Mouse (Mus musculus) kidney, adult 8-10 months (tissue): ENCODE data around the gene Saal1.
"Not testable (repeated sequence)": the region's sequence is repeated elsewhere in the genome, so short reads cannot be mapped to it uniquely, and the experiment has no call there.

Experiments
- DNase-seq, 2 experiments: peaks; one replicate each; pipeline ENCODE4 v3.0.0; 2022

Gene Saal1

GRCm38 (mm10) chr7:46710390-46710844 is at the start of gene Saal1:
Saal1 (minus strand) TSS chr7:46710680.
- peak; percentile 63 to 79 for DNase-seq

DNA sequence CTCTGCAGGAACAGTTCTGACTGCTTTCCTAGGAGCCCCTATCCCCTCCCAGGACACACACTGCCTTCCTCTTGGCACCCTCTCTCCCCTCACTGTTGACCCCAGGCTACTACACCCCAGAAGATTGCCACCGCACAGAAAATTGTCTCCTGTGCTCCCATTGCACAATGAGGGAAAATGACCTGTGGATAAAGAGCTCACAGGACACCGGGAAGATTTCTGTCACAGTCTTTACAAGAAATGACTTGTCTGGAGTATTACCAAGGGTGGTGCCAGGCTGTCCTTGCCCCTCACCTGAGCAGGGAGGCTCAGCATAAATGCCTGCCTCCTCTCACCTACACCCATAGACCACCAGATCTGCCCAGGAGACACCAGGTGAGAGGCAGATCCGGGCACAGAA is 41.0 kb upstream of the Saal1 start, which contains the start of gene Saa2:
Gene Saa2, plus strand, starts transcription at position 301 of the 400 bp plus-strand sequence.
- DNase-seq: no peak

DNA sequence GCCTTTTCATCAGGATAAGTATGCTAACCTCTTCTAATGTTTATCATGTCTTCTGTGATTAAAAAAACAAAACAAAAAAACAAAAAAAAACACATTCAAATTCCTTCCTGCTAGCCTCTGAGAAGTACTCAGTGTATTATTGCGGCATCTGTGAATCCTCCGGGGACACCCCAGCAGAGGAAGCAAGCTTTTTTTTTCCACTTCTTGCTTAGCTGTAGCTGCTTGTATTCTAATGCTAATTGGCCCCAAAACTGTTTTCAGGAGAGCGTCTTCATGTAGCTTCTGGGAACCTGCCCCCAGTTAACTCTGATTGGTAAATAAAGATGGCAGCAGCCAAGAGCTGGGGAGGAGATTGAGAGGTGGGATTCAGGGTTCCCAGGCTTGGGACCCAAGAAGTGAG is 38.0 kb upstream of the Saal1 start:
- DNase-seq: no peak

DNA sequence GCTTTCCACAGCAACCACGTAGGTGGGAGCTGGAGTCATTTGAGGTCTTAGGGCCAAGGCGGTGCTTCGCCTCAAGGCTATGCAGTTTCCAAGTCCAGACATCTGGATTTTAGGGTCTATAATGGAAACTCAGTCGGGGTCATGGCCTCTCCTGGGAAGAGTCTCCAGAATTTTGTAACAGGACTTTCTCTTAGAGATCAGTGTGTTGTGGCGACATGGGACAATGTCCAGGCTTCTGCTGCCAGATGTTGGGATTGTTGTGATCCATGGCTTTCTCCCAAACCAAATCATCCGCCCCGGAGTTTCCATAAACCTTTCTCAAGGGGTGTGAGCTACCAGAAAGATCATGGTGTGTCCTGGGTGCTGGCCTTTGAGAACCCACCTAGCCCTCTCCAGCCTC is 35.9 kb upstream of the Saal1 start:
- no peak for DNase-seq

DNA sequence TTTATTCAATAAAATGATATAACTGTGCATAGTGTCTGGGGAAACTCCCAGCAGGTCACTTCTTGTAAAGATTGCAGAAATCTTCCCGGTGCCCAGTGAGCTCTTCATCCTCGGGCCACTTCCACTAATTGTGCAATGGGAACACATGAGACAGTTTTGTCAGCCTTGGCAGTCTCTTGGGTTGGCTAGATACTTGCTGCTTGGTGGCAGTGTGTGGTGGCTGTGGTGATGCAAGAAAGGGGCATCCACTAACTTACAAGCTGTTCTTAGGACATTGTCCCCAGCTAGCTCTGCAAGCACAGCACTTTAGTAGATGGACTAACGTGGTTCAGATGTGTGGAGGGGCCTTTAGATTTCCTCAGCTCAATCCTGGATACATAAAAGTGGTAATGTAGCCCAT is 35.3 kb upstream of the Saal1 start:
- no peak for DNase-seq

- DNase-seq: not testable (repeated sequence)
Observed at GRCm38 (mm10) chr7:46742880-46743279, 32.4 kb upstream of the Saal1 start, which contains the start of gene Saa1. Saa1 (minus strand) TSS chr7:46742980.

DNA sequence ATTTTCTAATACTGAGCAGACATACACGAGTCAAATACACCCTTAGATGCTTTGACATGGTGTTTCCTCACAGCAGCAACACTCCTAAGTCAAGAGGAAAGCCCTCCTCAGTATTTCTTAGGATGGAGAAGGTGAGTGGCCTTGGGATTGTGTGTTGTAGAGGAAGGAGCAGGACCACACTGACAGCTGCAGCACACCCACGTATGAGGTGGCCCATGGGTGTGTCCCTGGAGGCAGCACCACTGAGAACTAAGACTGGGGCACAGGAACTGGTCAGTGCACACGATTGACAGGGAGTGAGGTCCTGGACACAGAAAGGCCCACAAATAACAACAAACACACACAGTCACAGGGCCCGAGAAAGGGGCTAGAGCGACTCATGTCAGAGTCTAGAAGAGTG is 29.6 kb upstream of the Saal1 start:
- not testable (repeated sequence) for DNase-seq

DNA sequence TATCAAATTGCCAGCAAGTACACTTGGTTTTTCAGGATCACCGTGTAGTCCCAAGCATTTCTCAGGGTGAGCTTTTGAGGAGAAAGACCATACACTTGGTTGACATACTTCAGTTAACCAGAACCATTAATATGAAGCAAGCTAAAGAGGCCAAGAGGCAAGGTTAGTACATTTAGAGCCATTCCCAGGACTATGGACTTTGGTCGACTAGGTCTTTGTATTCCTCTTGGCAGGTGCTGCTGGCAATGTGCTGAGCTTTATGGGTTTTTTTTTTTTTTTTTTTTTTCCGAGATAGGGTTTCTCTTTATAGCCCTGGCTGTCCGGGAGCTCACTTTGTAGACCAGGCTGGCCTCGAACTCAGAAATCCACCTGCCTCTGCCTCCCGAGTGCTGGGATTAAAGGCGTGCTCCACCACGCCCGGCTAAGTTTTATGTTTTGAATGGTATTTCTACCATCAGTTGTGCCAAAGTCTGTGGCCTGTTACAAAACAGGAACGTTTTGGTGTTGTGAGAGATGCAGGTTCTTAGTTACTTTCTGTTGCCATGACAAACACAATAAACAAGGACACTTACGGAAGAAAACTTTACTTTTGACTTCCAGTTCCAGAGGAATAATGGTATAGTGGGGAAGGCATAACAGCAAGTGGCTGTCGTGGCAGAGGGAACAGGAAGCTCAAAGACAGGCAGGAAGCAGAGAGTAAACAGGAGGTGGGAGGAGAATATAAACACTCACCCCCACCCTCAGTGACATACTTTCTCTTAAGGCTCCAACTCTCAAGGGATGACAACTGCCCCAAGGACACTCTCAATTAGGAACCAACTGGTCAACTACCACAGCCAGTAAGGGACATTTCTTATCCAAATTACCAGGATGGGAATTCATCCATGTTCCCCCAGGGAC is 28.3 kb upstream of the Saal1 start:
- peak; percentile 51 to 74 for DNase-seq

DNA sequence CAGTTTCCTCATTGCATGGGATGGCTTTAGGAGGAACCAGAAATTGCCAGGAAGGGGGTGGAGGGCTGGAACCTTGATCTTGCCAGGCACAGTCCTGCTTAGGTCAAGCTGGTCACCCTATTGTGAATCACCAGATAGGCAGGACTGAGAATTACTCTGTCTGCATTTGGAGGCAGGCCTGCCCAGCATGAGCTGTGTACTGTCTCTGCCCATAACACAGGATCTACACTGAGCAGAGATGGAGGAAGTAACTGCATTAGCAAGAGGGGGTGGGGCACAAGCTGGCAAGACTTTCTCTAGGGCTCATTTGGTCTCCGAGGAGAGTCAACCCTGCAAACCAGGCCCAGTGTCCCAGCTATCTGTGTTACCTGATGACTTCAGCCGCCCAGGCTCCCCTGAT is 24.5 kb upstream of the Saal1 start:
- DNase-seq: no peak

DNA sequence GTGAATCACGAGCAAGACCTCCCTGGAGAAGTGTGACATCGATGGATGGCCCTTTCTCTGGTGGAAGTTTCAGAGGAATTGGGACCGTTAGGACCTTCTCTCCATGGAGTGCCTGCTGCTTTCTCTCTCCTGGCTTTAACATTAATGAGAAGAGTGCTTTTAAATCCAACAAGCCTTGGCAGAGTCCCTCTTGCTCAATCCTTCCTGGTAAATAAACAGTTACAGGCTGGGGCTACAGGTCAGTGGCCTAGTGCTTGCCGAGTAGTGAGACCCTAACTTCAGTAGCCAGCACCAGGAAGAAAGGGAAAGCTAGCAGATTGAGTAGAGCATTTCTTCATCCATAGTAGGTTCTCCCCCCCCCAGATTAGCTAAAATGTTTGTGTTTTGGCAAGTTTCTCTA is 22.0 kb upstream of the Saal1 start, which contains the start of gene Saa4:
Gene Saa4, minus strand, starts transcription at position 146 of the 400 bp plus-strand sequence.
- no peak for DNase-seq

DNA sequence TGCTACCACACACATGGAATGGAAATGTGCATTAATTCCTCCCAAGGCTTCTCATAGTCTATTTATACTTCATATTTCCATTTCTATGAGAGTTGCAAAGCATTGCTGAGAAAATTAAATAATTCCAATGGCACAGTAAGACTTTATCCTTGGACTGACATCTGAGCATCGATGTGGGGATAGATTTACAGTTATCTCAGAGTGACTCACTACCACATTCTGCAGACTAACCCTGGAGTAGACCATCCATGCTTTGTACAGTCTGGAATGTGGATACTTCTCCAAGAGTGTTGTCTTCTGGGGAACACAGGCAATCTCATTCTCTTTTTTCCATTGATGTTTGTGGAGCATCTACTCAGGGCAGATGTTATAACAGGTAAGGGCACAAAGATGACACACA is 17.1 kb upstream of the Saal1 start:
- no peak for DNase-seq

DNA sequence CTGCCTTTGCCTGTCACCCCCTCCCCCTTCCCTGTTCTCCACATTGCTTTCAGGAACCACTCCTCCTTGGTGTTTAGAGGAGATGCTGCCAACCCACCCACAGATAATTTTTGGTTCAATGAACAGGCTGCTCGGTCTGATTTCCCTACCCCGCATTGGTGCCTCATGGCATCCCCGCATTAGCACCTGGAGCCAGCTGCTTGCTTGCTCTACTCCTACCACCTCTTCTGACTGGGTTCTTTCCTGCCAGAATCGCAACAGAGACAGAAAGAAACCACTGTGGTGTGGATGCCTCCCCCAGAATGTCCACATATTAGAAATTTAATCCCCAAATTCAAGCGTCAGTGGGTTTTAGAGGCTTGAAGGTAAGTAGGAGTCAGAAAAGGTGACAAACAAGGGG is 13.9 kb upstream of the Saal1 start:
- DNase-seq: no peak

DNA sequence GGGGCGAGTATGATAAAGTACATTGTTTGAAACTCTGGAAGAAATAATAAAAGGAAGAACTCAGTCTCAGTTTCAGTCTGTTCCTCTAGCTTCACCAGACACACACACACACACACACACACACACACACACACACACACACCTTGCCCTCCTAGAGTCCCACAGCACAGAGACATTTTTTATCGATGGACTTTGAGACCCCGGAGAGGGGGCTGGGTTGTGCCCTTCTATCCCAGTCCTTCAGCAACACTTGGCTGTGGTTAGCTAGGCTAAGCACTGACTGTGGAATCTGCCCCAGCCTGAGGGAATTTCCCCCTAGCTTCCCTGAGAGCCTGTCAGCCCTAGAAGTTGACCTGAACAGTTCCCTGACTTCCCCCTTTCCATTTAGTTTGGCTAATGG is 13.4 kb upstream of the Saal1 start:
- peak; percentile 44 to 49 for DNase-seq

DNA sequence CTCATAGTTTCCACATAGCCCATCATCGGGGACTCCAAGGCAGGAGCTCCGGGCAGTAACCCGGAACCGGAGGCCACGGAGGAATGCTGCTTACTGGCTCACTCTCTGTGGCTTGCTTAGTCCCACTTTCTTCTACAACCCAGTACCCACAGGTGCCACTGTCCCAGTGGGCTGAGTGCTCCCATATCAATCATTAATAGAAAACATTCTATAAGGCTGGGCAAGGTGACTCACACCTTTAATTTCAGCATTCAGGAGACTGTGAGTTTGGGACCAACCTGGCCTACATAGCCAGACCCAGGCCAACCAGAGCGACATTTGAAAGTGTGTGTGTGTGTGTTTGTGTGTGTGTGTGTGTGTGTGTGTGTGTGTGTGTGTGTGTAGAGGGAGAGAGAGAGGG is 12.9 kb upstream of the Saal1 start:
- no peak for DNase-seq

- no peak for DNase-seq
Observed at GRCm38 (mm10) chr7:46720460-46720859, 10.0 kb upstream of the Saal1 start.

GRCm38 (mm10) chr7:46719526-46719925 is 9.0 kb upstream of the Saal1 start:
- peak in 1 of 2 experiments; percentile 19 for DNase-seq

DNA sequence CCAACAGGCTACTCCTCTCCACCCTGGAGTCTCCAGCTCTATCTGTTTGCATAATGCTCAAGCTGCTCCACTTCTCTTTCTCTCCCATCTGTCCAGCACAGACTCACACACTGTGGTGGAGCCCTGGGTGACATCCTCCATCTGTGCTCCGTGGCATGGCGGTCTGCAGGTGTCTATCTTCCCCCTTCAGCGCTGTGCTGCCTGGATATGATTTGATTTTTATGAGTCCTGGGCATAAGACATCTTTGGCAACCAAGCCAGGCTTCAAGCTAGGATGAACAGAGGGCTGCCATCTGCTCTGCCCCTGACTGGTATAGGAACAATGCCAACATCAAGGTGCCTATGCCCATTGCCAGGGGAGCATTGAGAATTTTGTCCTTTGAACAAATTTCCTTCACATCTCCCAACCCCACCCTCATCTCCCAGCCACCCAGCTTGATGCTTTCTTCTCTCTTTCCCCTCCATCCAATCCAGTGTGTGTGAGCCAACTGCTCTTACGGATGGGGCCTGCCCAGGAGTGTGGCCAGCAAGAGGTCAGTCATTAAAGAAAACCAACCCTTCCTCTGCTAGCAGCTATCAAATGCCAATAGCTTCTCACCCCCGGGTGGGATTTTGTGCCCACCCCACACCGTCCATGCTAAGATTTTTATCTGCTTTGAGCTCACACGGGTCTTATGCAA is 8.3 kb upstream of the Saal1 start:
- DNase-seq: no peak

GRCm38 (mm10) chr7:46716897-46717296 is 6.4 kb upstream of the Saal1 start:
- peak; percentile 24 to 45 for DNase-seq

DNA sequence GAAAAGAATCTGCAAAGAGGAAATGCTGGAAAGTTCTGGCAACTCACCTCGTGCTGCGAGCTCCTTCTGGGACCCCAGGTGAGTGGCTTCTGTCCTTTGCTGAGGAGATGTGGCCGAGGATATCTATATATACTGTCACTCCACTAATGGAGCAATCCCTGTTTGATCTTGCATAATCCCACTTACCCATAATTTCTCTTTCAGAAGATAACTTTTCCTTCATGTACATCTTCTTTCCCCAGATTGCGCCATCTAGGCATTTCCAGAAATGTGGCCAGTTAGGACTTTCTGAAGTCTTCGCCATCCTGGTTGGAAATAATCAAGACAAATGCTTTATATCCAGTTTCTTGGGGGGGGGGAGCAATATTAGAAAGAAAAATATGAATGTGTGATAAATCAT is 5.1 kb upstream of the Saal1 start, which contains the start of gene Saa3:
Gene Saa3, minus strand, starts transcription at position 101 of the 400 bp plus-strand sequence.
- DNase-seq: no peak

GRCm38 (mm10) chr7:46714518-46714917 is 4.0 kb upstream of the Saal1 start:
- DNase-seq: peak; percentile 27 to 56

DNA sequence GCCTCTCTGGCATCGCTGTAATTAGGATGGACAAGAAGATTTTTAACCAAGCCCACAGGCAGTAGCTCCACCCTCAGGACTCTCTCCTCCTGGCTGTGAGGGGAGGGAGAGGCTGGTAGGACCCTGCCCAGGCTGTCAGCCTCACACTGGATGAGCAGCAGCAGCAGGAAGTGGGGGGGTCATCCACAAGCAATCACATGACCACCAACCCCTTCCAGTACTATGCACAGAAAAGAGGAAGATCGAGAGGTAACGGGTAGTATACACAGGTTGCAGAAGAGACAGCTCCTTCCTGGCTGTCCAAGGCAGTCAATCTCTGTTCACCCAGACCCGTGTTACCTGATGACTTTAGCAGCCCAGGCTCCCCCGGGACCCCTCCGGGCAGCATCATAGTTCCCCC is 1.8 kb upstream of the Saal1 start:
- DNase-seq: no peak

DNA sequence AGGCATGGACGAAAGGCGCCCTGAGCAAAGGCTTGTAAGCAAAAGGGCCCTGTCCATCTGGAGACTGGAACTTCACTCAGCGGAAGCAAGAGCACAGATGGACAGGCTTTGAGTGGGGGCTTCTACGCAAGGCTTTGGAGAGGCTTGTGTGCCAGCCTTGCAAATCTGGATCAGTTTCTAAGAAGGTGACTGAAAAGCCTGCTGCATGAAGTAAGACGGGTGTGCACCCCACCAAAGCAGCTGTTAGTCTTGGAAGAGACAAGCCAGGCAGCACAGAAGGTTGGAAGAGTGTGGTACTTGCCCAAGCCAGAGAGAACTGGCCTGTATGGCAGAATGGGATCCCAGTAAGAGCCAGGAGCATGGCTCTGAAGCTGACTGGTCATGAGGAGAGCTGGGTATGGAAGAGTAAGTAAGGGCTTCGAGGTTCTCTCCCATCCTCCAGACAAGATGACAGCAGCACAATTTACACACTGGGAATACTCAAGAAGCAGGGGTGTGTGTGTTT is 9.9 kb downstream of the Saal1 start:
- no peak for DNase-seq

DNA sequence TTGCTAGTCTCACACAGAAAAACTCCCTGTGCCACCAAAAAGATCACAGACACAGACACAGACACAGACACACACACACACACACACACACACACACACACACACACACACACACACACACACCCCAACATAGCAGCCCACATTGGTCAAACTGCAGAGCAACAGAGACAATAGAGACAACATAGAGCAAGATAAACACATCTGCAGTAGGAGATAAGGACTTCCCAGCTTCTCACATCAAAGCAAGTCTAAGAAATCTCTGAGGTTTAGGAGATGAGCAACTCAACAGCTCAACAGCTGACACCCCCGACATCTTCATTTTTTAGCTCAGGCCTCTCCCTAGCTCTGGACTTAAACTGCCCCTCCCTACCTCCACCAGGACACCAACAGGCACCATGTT is 13.7 kb downstream of the Saal1 start:
- no peak for DNase-seq

- no peak for DNase-seq
Observed at GRCm38 (mm10) chr7:46686827-46687226, 23.7 kb downstream of the Saal1 start.
